Mouse (Mus musculus) left cerebral cortex, adult 2 months (tissue): ENCODE data around the gene Rpl28. TPM values are rescaled to one million over a fixed set of nuclear protein-coding genes. Genes with fewer than 3 reads are reported as not detected.
A peak's percentile ranks its signal among the peaks of the same experiment; 100 is the strongest.

Experiments used
- DNase-seq, 2 experiments: peaks; one replicate each; pipeline ENCODE4 v3.0.0; 2021 to 2022; ENCODE audit warnings: low spot score in 2 of 2, mixed read lengths in 1 of 2; ENCODE audit errors: extremely low spot score in 1 of 2
- H3K27ac ChIP-seq: fragments of 200-600 bp; 2 replicates; pipeline ENCODE4 v1.8.1; 2022
- H3K4me3 ChIP-seq: fragments of 200-600 bp; 2 replicates; pipeline ENCODE4 v1.8.1; 2022
- CTCF ChIP-seq: fragments of 200-600 bp; IDR thresholded peaks from 2 replicates; pipeline ENCODE4 v1.8.1; 2022; ENCODE audit warnings: antibody characterized with exemption, mild to moderate bottlenecking, moderate library complexity
- intact Hi-C: fragments of 180-260 bp; cut with DNase I; formaldehyde crosslinking; loops from one replicate; pipeline ENCODE4 v1.15.1; 2025
- total RNA-seq, 2 experiments: library from RNA; stranded (reverse); gene quantifications; 2 replicates each; pipeline ENCODE4 v1.2.3; 2021

The Rpl28 gene
- total RNA-seq, 2 experiments from 2014 or later, result 421 to 437 TPM

- TF ChIP-seq CTCF, result no peak
- peak in 1 of 2 experiments; percentile 54 for DNase-seq
Measured at GRCm38 (mm10) chr7:4844245-4844916, 51.7 kb downstream of the Rpl28 start, which contains the start of gene Shisa7. Gene Shisa7 (minus strand): TSS chr7:4844696.

More at GRCm38 (mm10) chr7:4844245-4844916, 51.7 kb downstream of the Rpl28 start, which contains the start of gene Shisa7:
- intact Hi-C loops, result loop anchor here (2.0 to 10.0 kb wide), 2 partner anchors 70 to 210 kb away; partner anchors contain the start of genes Zfp580 and Zfp628
- Histone ChIP-seq H3K4me3 (peak within 1 kb of the TSS; percentile 55), H3K27ac (peak within 1 kb of the TSS; percentile 96)

Other genes starting within 250 kb of the Rpl28 start
- gene Syt5, start 245.3 kb upstream of the Rpl28 start, total RNA-seq, result 100 to 1,000 TPM; 270 to 272 TPM
- under 1 TPM; 0.35 to 0.43 TPM for gene Ptprh, start 188.8 kb upstream of the Rpl28 start, total RNA-seq
- gene Tmem86b, start 161.5 kb upstream of the Rpl28 start, total RNA-seq, result 10 to 100 TPM; 15.4 to 20.8 TPM
- 100 to 1,000 TPM; 144 to 151 TPM for gene Ppp6r1, start 133.9 kb upstream of the Rpl28 start, total RNA-seq
- gene Hspbp1, start 107.8 kb upstream of the Rpl28 start, total RNA-seq, result 100 to 1,000 TPM in 1 of 2 experiments, 10 to 100 TPM in 1; 99.9 to 102 TPM
- gene Brsk1, start 102.3 kb upstream of the Rpl28 start, total RNA-seq, result 100 to 1,000 TPM; 425 to 440 TPM
- gene Tmem150b, start 67.6 kb upstream of the Rpl28 start, total RNA-seq, result not detected
- gene Kmt5c, start 52.8 kb upstream of the Rpl28 start, total RNA-seq, result 10 to 100 TPM; 23.8 to 31.1 TPM
- gene Cox6b2, start 39.8 kb upstream of the Rpl28 start, total RNA-seq, result 1 to 10 TPM; 3.8 to 4.8 TPM
- not detected for gene Fam71e2, start 21.6 kb upstream of the Rpl28 start, total RNA-seq
- under 1 TPM; 0.36 to 0.58 TPM for gene Il11, start 10.0 kb upstream of the Rpl28 start, total RNA-seq
- gene Tmem190, start 9.9 kb upstream of the Rpl28 start, total RNA-seq, result not detected
- gene Tmem238, start 3.2 kb upstream of the Rpl28 start, total RNA-seq, result 1 to 10 TPM; 2.5 to 4.0 TPM
- gene Ube2s, start 19.7 kb downstream of the Rpl28 start, total RNA-seq, result 100 to 1,000 TPM; 104 to 117 TPM
- 100 to 1,000 TPM; 134 to 138 TPM for gene Shisa7, start 51.8 kb downstream of the Rpl28 start, total RNA-seq
- gene Isoc2b, start 77.4 kb downstream of the Rpl28 start, total RNA-seq, result 1 to 10 TPM; 6.9 to 9.3 TPM
- 10 to 100 TPM; 11.3 to 12.6 TPM for gene Isoc2a, start 84.3 kb downstream of the Rpl28 start, total RNA-seq
- under 1 TPM; 0.27 to 0.28 TPM for gene Gm36210, start 113.6 kb downstream of the Rpl28 start, total RNA-seq
- gene Zfp628, start 122.3 kb downstream of the Rpl28 start, total RNA-seq, result 10 to 100 TPM; 15.8 to 16.4 TPM
- 100 to 1,000 TPM in 1 of 2 experiments, 10 to 100 TPM in 1; 99.7 to 109 TPM for gene Nat14, start 129.2 kb downstream of the Rpl28 start, total RNA-seq
- 1 to 10 TPM; 2.8 to 4.4 TPM for gene Ssc5d, start 132.9 kb downstream of the Rpl28 start, total RNA-seq
- gene Sbk2, start 171.5 kb downstream of the Rpl28 start, total RNA-seq, result under 1 TPM in 1 of 2 experiments, not detected in 1; 0.91 TPM
- 1 to 10 TPM; 1.1 to 1.5 TPM for gene Sbk3, start 178.3 kb downstream of the Rpl28 start, total RNA-seq
- gene Zfp579, start 203.3 kb downstream of the Rpl28 start, total RNA-seq, result 10 to 100 TPM; 28.9 to 33.0 TPM
- 1 to 10 TPM; 6.3 to 6.5 TPM for gene Zfp524, start 221.5 kb downstream of the Rpl28 start, total RNA-seq
- gene Fiz1, start 221.8 kb downstream of the Rpl28 start, total RNA-seq, result 10 to 100 TPM; 24.1 to 26.3 TPM
- gene Gm44973, start 222.6 kb downstream of the Rpl28 start, total RNA-seq, result not detected
- gene Zfp865, start 227.5 kb downstream of the Rpl28 start, total RNA-seq, result 10 to 100 TPM; 36.3 to 40.3 TPM
- 10 to 100 TPM; 53.3 to 59.1 TPM for gene Ccdc106, start 227.7 kb downstream of the Rpl28 start, total RNA-seq
- gene 4632433K11Rik, start 241.2 kb downstream of the Rpl28 start, total RNA-seq, result not detected
- gene Zfp784, start 245.6 kb downstream of the Rpl28 start, total RNA-seq, result 1 to 10 TPM; 4.2 to 5.5 TPM